Mouse (Mus musculus) right cerebral cortex, adult 2 months (tissue): ENCODE data around the gene Urad.
A peak's percentile ranks its signal among the peaks of the same experiment; 100 is the strongest.

ENCODE experiments used
- DNase-seq, 2 experiments: peaks; one replicate each; pipeline ENCODE4 v3.0.0; 2021 to 2022; ENCODE audit warnings: low spot score in 2 of 2

Urad gene

DNA sequence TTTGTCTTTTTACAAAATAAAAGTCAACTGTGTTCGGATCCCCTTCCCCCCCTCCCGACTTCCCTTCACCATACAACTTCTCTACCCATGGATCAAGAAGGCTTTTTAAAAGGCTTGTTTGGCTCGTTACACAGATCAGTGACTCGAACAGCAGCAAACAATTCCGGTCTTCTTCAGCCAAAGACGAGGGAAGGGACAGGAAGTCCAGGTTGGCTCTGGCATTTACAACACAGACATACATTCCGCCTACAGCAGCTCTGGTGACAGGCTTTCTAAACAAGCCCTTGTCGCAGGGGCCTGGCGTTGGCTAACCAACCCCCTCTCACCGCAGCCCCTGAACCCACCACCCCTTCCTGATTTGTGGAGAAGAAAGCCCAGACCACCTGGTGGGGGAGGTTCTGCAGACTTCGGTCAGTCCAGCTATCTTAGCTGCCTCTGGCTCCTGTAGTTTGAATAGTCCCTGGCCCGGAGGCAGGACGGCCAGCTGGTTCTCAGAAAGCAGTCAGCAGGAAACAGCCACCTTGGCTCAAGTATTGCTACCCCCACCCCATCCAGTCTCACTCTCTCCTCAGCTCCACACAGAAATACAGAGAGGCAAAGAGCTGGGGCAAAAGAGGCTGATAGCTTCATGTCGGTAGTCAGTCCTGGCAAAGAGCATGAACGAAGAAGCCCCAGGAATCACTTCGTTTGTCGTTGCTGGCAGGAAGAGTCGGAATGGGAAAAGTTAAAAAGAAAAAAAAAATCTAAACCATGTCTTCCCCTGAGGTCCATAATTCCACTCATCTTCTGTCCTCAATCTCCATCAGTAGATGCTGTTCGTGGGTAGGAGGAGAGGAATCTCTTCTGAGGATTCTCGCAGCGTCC, 21.1 kb downstream of the Urad start:
- no peak for DNase-seq

DNA sequence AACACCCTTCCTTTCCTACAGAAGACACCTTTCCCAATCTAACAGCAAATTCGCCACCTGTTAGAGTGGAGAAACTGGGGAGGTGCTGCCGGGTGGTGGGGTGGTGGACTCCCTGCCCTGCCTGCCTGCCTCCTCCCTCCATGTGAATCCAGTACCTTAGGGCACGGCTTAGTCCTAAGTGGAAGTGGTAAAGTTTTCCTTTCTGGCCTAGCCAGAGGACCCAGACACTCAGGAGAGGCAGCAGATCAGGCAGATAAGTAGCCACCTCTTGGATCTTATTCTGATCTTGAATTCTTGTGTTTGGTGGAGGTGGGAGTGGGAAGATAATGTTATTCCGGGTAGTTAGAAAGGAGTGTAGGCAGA, 22.3 kb downstream of the Urad start:
- DNase-seq = no peak

DNA sequence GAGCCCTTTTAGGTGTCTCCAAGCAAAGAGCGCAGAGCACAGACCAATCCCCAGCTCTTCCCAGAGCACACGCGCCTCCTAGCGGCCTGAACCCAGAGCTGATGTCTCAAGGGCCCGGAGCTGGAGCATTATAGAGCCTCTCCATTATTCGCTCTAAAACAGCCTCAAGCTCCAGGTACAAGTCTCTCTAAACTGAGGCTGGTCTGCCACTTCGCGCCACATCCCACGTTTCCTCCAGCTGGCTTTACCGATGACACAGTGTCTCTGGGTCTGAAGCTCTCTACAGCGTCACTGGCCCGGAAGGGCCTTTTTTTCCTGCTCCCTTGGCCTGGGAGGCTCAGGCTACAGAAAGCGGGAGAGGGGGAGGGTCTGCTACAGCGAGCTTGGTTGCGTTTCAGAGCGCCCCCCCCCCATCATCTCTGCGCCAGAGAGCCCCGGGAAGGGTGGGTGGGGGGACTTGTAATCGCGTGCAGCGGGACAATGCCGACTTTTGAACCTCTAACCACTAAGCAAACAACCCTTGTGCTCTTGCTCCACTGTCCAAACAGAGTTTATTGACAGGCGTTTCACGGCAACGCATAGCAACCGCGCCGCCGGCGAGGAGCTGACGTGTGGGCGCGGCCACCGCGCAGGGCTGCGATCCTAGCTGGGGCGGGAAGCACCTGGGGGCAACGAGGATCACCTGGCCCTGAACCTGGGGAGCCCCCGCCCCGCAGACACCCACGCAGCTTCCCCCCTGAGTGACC, 22.8 kb downstream of the Urad start:
- DNase-seq = peak in 1 of 2 experiments; percentile 27

DNA sequence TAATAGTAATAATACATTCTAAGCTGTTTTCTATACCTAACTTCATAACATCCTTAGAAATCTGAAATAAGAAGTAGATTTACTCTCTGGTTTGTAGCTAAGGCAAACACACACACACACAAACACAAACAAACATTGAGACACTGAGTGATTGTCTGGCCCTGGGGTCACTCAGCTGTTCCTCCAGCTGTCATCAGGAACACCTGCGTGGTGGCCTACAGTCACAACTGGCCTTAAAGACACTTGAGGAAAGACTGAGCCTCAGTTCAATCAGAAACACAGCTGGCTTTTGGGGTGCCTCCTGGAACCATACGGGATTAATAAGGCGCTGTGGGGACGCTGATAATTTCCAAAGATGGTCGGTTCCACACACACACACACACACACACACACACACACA, 25.0 kb downstream of the Urad start:
- no peak for DNase-seq

DNA sequence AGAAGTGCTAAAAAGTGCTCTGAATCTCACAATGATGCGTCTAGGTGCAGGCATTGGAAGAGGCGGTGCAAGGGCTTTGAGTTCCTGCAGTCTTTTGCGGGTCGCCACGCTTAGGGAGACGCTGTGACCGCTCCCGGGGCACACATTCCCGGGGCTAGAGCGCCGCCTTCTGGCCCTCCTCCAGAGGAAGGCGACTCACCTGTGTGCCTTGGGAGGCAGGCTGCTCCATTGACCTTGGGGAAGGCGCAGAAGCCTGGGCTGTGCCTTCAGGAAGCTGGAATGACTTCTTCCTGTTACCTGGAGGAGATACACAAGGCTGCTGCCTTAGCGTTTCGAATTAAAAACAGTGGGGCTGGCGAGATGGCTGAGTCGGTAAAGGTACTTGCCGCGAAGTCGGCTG, 28.1 kb downstream of the Urad start:
- no peak for DNase-seq

DNA sequence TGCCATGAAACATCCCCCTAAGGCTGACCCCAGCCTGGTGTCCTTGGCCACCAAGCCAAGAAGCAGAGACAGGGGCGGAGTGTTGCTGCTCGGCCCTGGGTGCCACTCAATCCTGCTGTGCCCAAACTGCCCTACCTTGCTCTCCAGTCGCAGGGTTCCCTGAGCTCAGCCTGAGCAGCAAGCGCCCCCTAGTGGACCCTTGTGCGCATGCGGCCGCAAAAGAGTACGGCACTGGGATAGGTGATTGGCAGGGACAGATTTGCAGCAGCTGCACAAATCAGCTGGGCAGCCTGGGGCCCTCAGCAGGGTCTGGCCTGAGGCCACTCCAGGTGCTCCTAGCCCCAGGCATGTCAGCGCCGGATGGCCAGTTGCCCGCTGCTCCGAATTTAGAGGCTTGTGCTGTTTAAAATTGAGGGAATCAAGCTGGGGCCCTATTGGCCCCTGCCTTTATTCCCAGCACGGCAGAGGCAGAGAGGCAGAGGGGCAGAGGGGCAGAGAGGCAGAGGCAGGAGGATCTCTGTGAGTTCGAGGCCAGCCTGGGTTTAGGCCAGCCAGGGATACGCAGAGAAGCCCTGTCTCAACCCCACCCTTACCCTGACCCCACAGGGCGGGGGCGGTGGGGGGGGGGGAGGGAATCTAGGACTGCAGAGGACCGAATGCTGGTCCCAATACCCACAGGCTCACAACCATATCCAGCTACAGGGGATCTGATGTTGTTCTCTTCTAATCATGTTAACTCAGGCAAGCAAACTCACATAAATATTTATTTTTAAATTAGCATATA, 28.9 kb downstream of the Urad start:
- peak; percentile 51 to 62 for DNase-seq

DNA sequence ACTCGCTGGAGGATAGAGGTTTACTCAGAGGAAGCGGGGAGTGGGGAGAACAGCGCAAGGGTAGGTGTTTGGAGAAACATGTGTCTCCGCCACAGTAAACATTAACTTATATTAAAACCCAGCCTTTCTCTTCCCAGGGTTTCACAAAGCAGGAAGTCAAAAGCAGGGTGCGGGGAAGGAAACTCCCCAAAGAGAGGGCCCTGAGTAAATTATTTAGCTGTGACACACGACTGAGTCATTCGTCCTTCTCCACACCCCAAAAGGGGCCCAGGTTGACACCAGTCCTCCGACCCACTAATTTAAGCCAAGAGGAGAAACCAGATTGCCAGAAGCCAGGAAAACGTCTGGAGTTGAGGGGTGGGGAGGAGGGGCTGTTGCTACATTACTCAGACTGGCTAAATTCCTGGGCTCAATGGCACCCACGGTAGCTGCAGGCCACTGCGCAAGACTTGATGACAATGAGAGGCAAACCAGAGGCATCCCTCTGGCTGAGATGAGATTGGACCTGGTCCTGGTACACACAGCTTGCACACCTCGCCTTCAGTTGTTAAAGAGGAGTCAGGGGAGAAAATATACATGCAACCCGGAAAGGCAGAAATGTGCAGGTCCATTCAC, 29.6 kb downstream of the Urad start:
- DNase-seq = no peak

DNA sequence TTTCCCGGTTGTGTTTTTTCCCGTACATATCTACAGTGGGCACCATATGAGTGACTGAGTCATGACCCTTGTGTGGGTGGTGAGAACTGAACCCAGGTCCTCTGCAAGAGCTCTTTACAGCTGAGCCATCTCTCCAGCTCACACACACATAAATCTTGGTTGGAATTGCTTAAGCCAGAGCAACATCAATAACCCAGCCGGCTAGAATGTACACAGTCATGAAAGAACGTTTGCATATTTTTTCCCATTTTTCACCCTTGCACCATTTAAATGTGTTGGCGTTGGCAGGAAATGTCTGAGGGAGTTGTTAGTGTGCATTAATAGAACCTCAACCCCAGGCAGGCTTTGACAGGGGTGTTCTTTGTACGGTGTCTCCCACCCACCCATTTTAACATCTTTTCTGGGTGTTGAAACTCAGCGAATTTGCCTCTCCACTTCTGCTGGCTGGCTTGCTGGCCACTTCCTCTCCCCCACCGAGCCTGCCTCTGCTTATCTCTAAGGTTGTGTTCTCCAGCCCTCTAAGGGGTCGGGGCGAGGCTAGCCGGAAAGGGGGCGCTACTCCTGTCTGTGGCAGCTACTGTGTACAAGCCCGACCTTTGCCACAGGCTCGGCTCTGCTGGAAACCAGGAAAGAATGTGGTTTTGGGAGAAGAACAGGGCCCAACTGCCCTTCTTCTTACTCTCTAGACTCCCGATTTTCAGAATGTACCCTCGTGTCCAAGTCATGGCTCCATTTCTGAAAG, 30.3 kb downstream of the Urad start:
- DNase-seq = no peak

DNA sequence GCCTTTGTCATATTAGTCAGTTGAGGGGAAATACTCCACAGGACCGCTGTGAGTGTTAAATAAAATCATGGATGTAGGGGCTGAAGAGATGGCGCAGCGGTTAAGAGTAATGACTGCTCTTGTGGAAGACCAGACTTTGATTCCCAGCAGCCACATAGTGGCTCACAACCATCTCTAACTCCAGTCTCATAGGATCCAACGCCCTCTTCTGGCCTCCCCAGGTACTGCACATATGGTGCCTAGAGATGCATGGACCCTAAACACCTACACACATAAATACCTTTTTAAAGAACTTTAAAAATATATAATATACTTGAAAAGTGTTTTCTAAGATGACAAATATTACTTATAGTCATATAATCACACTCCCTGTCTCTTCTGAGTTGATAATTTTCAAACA, 37.9 kb downstream of the Urad start:
- DNase-seq = no peak

DNA sequence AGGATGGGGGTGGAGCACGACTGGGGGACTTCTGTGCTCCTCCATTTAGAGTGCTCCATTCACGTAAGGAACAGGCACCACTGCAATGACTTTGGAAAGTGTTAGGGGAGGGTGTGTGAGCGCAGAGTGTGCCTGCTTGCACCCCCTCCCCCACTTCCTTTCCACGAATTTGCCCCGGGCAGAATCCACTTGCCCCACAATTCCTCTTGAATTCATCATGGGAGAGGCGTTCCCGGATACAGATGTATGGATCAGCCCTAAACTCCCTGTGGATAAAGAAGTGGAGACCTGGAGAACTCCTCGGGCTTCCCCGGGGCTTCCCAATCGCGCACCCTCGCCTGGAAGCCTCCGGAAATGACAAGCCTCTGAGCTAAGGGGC, 44.7 kb downstream of the Urad start:
- DNase-seq = no peak

DNA sequence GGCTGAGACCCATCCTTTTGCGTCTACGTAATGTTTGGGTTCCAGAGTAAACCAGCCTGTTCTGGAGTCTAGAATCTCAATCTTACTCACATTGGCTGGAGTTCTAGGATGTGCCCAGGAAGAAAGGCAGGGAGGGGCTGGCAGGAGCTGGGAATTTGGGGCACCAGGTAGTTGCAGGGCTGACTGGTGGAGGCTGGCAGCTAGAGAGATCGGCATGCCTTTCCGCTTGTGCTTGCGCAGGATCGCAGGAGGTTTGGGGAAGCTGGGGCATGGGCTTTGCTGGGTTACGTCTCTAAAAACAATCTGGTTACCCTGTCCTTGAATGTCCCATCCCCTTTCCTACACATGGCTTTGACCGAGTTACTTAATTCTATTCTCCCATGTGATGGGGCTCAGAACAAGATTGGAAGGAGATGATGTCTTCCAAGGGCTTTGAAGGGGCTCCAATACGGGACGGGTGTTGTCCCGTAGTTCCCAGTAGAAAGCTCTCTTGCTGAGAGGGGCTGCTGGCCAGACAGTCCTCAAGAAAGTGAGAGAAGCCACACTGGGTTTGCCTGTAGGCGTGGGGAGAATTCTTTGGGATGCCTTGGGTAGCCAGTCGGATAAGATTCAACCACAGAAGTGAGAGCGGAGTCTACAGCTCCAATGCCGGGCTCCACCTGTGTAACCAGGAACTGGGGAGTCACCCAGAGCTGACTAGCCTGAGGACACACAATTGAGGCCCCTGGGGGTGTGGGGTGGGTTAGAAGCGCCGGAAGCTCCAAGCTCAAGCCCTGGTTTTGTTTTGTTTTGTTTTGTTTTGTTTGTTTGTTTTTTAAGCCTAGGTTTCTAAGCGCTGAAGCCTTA, 45.3 kb downstream of the Urad start:
- DNase-seq = no peak

DNA sequence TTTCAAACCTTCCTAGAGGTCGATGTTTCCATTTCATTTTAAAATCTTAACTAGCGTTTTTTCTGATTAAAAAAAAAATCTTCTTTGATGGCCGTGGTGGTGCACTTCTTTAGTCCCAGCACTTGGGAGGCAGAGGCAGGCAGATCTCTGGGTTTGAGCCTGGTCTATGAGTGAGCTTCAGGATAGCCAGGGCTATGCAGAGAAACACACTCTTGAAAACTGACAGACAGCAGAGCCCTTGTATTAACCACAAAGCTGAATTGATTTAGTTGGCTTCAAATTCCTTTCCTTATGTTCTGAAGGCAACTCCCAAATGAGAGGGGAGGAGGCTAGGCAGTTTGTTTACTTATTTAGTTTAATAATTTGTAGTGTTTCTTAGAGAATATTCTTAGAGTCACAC, 46.5 kb downstream of the Urad start:
- no peak for DNase-seq

DNA sequence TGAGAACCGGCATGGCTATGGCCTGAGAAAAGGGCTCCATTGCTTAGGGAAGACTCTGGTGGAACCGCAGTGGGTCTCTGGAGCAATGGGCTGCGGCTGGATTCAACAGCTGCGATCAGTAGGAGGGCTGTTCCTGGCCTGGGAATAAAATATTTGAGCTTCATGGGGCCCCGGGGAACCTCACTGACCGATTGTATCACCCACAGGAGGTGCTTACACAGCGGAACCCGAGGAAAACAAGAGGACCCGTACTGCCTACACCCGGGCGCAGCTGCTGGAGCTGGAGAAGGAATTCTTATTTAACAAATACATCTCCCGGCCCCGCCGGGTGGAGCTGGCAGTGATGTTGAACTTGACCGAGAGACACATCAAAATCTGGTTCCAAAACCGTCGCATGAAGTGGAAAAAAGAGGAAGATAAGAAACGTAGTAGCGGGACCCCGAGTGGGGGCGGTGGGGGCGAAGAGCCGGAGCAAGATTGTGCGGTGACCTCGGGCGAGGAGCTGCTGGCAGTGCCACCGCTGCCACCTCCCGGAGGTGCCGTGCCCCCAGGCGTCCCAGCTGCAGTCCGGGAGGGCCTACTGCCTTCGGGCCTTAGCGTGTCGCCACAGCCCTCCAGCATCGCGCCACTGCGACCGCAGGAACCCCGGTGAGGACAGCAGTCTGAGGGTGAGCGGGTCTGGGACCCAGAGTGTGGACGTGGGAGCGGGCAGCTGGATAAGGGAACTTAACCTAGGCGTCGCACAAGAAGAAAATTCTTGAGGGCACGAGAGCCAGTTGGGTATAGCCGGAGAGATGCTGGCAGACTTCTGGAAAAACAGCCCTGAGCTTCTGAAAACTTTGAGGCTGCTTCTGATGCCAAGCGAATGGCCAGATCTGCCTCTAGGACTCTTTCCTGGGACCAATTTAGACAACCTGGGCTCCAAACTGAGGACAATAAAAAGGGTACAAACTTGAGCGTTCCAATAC, 47.8 kb downstream of the Urad start:
- DNase-seq = no peak

DNA sequence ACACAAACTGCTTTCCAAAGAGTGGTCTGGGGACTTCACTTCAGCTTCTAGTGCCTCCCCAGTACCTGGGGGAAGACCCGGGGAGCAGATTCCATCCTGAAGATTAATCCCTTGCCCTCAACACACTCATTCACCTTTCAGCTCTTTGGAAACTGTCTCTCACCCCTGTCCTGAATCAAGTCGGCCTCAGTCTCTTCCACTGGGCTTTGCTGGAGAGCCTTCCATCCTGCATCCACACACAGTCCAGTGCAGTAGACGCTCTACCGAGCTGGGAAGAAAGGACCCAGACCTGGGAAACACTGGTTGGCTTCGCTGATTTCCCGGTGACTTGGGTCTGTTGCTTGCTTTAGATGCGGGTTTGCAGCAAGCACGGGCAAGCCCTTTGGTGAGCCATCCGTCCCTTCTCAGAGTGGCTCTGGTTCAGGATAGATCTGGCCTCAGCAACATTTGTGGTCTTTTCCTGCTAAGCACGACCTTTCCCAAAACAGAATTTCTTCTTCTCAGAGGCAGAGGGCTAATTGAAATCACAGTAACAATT, 49.4 kb downstream of the Urad start:
- DNase-seq = no peak

DNA sequence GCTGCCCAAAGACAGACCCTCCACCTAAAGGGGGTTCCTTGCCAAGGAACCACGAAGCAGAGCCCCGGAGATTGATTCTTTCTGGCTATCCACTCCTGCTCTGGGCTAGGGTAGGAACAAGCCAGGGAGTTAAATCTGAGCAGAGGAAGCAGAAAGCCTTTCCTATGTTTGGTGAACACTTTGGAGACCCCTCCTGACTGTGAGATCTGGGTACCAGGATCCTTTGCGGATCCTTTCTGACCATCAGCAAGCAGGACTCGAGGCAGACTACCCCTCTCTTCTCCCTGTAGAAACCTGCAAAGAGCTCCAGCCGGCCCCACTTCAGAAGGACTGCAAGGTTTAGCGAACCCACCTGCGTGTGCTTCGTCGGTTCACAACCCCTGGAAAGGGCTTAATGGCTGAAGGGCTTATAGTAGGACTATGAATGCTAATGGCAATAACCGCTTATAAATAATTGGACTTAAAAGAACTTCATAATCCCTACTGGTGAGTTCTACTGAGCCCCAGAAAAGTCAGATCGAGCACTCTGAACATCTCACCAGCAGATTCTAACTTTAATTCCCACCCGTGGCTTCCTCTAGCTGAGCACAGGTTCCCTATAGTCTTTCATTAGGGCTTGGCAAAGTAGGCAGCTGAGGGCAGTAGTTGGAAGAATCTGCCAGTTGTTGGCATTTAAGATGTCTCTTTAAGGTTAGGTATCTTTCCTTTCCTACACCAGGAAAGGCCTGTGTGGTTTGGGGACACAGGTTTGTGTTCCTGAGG, 50.0 kb downstream of the Urad start:
- DNase-seq = no peak

DNA sequence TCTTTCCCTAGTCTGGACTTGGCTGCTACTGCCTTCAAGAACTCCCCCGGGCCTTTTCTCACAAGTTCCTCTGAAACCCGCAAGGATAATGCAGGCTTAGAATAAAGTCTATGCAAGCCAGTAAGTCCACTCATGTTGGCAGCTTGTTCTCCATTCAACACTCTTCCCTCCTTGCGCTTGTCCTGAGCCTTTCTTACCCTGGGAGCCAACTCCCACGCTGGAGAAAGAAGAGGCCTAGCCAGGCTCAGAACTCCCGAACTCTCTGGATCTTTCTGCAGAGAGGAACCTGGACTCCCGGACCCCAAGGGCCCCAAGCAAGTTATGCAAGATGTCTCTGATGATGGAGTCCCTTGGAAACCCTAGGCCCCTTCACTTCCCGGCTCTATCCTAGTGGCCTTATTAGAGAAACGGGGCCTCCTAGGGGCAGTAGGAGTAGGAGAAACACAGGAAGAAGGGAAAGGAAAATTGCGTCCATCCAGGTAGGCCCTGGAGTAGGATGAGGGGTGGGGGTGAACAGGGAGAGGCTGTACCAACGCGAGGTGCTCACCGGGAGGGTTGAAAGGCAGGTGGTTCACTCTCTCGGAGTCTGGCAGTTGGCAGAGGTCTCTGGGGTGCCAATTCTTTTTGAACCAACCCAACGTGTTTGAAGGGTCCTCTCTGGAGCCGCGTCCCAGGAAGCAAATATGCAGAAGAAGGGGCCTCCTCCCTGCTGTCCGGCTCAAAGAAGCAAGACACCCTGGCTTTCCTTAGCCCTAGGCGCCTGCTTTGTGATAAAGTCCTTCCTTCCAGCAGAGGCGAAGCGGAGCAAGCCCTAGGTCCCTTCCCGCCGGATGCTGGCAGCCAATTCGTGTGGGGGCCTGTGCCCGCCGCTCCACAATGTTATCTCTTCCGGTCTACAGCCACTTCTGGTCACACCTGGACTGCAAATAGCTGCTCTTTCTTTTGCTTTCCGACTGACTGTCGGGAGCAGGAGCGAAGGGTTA, 51.3 kb downstream of the Urad start:
- no peak for DNase-seq
